Mouse (Mus musculus) embryonic facial prominence, embryonic 13.5 days (tissue): Measurements from ENCODE around the gene Nutf2-ps1. TPM values are rescaled to one million over a fixed set of nuclear protein-coding genes. Genes with fewer than 3 reads are reported as not detected.

Experiments
- ATAC-seq: fragments of 200-750 bp; cut with Nextera tagmentation; 2 replicates; pipeline ENCODE4 v1.8.0; 2017; ENCODE audit warnings: low read depth; ENCODE audit not compliant: insufficient number of reproducible peaks, insufficient read depth, low FRiP score, low TSS enrichment
- H3K27ac ChIP-seq: fragments of 300-500 bp; sonication (generic); 2 replicates; pipeline ENCODE4 v1.5.1; 2015; ENCODE audit warnings: moderate library complexity, mild to moderate bottlenecking, inconsistent platforms
- H3K27me3 ChIP-seq: fragments of 300-500 bp; sonication (generic); 2 replicates; pipeline ENCODE4 v1.6.1; 2015; ENCODE audit warnings: mild to moderate bottlenecking, inconsistent platforms
- H3K36me3 ChIP-seq: fragments of 300-500 bp; sonication (generic); 2 replicates; pipeline ENCODE4 v1.6.1; 2015; ENCODE audit warnings: mild to moderate bottlenecking, inconsistent platforms
- H3K4me1 ChIP-seq: fragments of 300-500 bp; sonication (generic); 2 replicates; pipeline ENCODE4 v1.6.1; 2015; ENCODE audit warnings: inconsistent platforms
- H3K4me2 ChIP-seq: fragments of 300-500 bp; sonication (generic); 2 replicates; pipeline ENCODE4 v1.6.1; 2015; ENCODE audit warnings: moderate library complexity, mild to moderate bottlenecking, inconsistent platforms
- H3K4me3 ChIP-seq: fragments of 300-500 bp; sonication (generic); 2 replicates; pipeline ENCODE4 v1.5.1; 2015; ENCODE audit warnings: mild to moderate bottlenecking, inconsistent platforms
- H3K9ac ChIP-seq: fragments of 300-500 bp; sonication (generic); 2 replicates; pipeline ENCODE4 v1.6.1; 2015; ENCODE audit warnings: mild to moderate bottlenecking, inconsistent platforms
- H3K9me3 ChIP-seq: fragments of 300-500 bp; sonication (generic); 2 replicates; pipeline ENCODE4 v1.6.1; 2016; ENCODE audit warnings: inconsistent platforms
- WGBS: fragments of 180-500 bp; shearing (Covaris S2); methylation state at CpG from one replicate; pipeline ENCODE4 v1.1.7; 2015; ENCODE audit warnings: mixed read lengths; 5-methylcytosine and 5-hydroxymethylcytosine counted together
- polyA plus RNA-seq: library from polyadenylated mRNA; unstranded; fragments of >200 nt; fragmentation: Nextera tagmentation; extraction: Ambion mirVana; gene quantifications from 2 replicates; pipeline ENCODE4 v1.2.1, GENCODE M21; 2015

Nutf2-ps1 gene
- polyA plus RNA-seq, 1 experiment from 2014 or later, result 349 TPM

DNA sequence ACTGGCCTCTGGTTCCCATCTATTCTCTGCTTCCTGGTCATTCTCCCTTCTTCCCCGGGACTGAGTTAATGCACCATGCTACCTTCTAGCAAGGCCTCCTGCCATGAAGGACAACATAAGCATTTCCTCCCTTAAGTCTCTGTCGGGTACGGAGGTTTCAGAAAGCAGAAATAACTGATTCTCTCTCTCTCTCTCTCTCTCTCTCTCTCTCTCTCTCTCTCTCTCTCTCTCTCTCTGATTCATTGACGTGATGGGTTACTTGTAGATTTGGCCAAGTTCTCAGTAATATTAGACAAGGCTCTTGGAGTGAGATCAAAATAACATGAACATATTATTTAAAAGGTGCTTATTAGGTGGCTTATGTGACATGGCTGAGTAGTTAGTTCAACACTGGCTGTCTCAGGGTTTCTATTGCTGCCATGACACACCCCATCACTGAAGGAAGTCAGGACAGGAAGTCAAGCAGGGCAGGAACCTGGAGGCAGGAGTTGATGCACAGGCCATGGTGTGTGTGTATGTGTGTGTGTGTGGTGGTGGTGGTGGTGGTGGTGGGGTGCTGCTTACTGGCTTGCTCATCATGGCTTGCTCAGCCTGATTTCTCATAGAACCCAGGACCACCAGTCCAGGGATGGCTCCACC is 43.8 kb downstream of the Nutf2-ps1 start:
- Histone ChIP-seq H3K9me3 (no peaks in the 10 kb centered on the region), H3K4me2 (no peak overlapping the region), H3K36me3 (peaks cover 6% of the 10 kb centered on the region), H3K27me3 (no peaks in the 10 kb centered on the region), H3K27ac (no peak overlapping the region), H3K9ac (no peak overlapping the region), H3K4me3 (no peak overlapping the region), H3K4me1 (0 out of 2 replicates have a peak, but pooled peaks cover 3% of the 10 kb centered on the region)
- ATAC-seq, result no peak
- 40% methylated on average over 4 of the region's 4 CpGs for WGBS

- H3K9ac ChIP-seq, result no peak overlapping the region
- H3K4me1 ChIP-seq, result 0 out of 2 replicates have a peak, but pooled peaks cover 6% of the 10 kb centered on the region
- H3K36me3 ChIP-seq, result peaks cover 6% of the 10 kb centered on the region
- no peaks in the 10 kb centered on the region for H3K27me3 ChIP-seq
- H3K4me2 ChIP-seq, result no peak overlapping the region
- WGBS, result 61% methylated on average over 5 of the region's 5 CpGs
- no peaks in the 10 kb centered on the region for H3K9me3 ChIP-seq
- ATAC-seq, result no peak
- no peak overlapping the region for H3K4me3 ChIP-seq
- no peak overlapping the region for H3K27ac ChIP-seq
Observed at GRCm38 (mm10) chr19:53543602-53544001, 45.3 kb downstream of the Nutf2-ps1 start.

DNA sequence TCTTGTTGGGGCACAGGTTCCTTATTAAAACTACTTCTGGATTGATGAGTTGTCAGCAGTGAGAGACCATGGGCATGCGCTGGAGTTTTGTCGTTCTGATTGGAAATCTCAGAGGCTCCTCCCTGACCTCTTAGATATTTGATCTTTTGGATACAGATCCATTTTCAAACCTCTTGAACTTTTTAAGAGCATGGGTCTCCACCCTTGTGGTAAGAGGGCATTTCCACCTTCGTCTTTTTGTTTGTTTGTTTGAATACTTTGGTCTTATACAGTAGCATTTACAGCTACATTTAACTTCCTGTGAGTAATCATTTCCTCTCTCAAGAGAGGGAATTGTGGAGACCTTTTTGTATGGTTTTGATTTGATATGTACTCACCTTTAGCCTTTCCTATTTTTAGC is 49.6 kb downstream of the Nutf2-ps1 start:
- no peak overlapping the region for H3K4me3 ChIP-seq
- peaks cover 6% of the 10 kb centered on the region for H3K36me3 ChIP-seq
- H3K9me3 ChIP-seq, result no peaks in the 10 kb centered on the region
- 45% methylated on average over 3 of the region's 3 CpGs for WGBS
- no peak overlapping the region for H3K27ac ChIP-seq
- ATAC-seq, result no peak
- no peak overlapping the region for H3K9ac ChIP-seq
- H3K27me3 ChIP-seq, result no peaks in the 10 kb centered on the region
- H3K4me2 ChIP-seq, result no peak overlapping the region
- H3K4me1 ChIP-seq, result peaks cover 8% of the 10 kb centered on the region; the same call in 1 of the 2 replicates

DNA sequence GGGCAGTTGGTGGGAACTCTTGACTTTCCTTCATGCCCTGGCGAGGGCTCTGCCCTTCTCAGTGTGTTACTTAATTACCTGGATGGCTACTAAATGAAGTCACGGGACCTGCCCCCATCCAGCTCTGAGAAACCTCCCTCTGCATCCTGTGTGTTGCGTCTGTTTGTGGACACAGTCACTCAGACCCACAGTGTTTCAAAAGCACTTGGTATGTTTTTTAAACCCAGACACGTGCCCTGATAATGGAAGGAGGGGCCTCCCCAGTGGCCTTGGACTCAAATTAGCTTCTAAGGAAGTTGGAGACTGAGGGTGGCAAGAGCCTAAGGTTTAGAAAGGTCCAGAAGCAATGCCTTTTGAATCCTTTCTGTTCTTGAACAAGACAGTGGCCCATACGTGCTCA is 50.1 kb downstream of the Nutf2-ps1 start:
- Histone ChIP-seq H3K4me2 (no peak overlapping the region), H3K27ac (no peak overlapping the region), H3K36me3 (peaks cover 6% of the 10 kb centered on the region), H3K27me3 (no peaks in the 10 kb centered on the region), H3K9me3 (no peaks in the 10 kb centered on the region), H3K9ac (no peak overlapping the region), H3K4me3 (no peak overlapping the region), H3K4me1 (peaks cover 8% of the 10 kb centered on the region; the same call in 1 of the 2 replicates)
- 68% methylated on average over 5 of the region's 5 CpGs for WGBS
- ATAC-seq, result no peak

Other genes with a start within 250 kb of the Nutf2-ps1 start
- gene Gm10197, start 217.3 kb downstream of the Nutf2-ps1 start, polyA plus RNA-seq, result not detected in 2 replicates
- 44.9 and 45.0 TPM in 2 replicates for gene Smndc1, start 198.5 kb downstream of the Nutf2-ps1 start, polyA plus RNA-seq
- 1.1 and 2.0 TPM in 2 replicates for gene Dusp5, start 60.0 kb downstream of the Nutf2-ps1 start, polyA plus RNA-seq
- 87.2 and 89.2 TPM in 2 replicates for gene Smc3, start 11.3 kb upstream of the Nutf2-ps1 start, polyA plus RNA-seq
- 3.1 and 4.2 TPM in 2 replicates for gene Rbm20, start 88.2 kb upstream of the Nutf2-ps1 start, polyA plus RNA-seq